Mouse (Mus musculus) lung, adult 18-20 months (tissue): ENCODE measurements around the gene B3gnt3.
A peak's percentile ranks its signal among the peaks of the same experiment; 100 is the strongest.
"Not testable (repeated sequence)": the region's sequence is repeated elsewhere in the genome, so short reads cannot be mapped to it uniquely, and the experiment has no call there.

Experiments used
- DNase-seq, 2 experiments: peaks; one replicate each; pipeline ENCODE4 v3.0.0; 2022; ENCODE audit warnings: mixed read lengths in 2 of 2

The B3gnt3 gene

GRCm38 (mm10) chr8:71709800-71710446 is 8.3 kb upstream of the B3gnt3 start:
- peak; percentile 74 to 80 for DNase-seq

GRCm38 (mm10) chr8:71709134-71709799 is 7.7 kb upstream of the B3gnt3 start:
- no peak for DNase-seq

GRCm38 (mm10) chr8:71707874-71708273 is 6.3 kb upstream of the B3gnt3 start:
- DNase-seq: no peak

- not testable (repeated sequence) for DNase-seq
Observed at GRCm38 (mm10) chr8:71703400-71703799, 1.8 kb upstream of the B3gnt3 start.

- DNase-seq: no peak
Observed at GRCm38 (mm10) chr8:71702923-71703322, 1.3 kb upstream of the B3gnt3 start.

- DNase-seq: no peak
Observed at GRCm38 (mm10) chr8:71702087-71702432, 471 bp upstream of the B3gnt3 start.

GRCm38 (mm10) chr8:71700493-71701269 is 908 bp downstream of the B3gnt3 start:
- DNase-seq: peak; percentile 58 to 64

- DNase-seq: not testable (repeated sequence)
Observed at GRCm38 (mm10) chr8:71695456-71695855, 6.1 kb downstream of the B3gnt3 start.

GRCm38 (mm10) chr8:71693166-71694041 is 8.2 kb downstream of the B3gnt3 start:
- DNase-seq: no peak

- no peak for DNase-seq
Observed at GRCm38 (mm10) chr8:71692509-71692908, 9.1 kb downstream of the B3gnt3 start.

- no peak for DNase-seq
Observed at GRCm38 (mm10) chr8:71689028-71689427, 12.6 kb downstream of the B3gnt3 start, which contains the start of gene Insl3. Insl3 (plus strand) TSS chr8:71689214.

GRCm38 (mm10) chr8:71687616-71688015 is 14.0 kb downstream of the B3gnt3 start:
- no peak for DNase-seq

- peak in 1 of 2 experiments; percentile 33 for DNase-seq
Observed at GRCm38 (mm10) chr8:71686143-71686734, 15.3 kb downstream of the B3gnt3 start.

GRCm38 (mm10) chr8:71685573-71685972 is 16.0 kb downstream of the B3gnt3 start:
- DNase-seq: no peak

GRCm38 (mm10) chr8:71684701-71685100 is 16.9 kb downstream of the B3gnt3 start:
- DNase-seq: no peak

- DNase-seq: no peak
Observed at GRCm38 (mm10) chr8:71682832-71683231, 18.8 kb downstream of the B3gnt3 start.

GRCm38 (mm10) chr8:71681369-71681915 is 20.1 kb downstream of the B3gnt3 start:
- no peak for DNase-seq

GRCm38 (mm10) chr8:71680471-71680870 is 21.1 kb downstream of the B3gnt3 start:
- peak in 1 of 2 experiments; percentile 30 for DNase-seq

- DNase-seq: no peak
Observed at GRCm38 (mm10) chr8:71679550-71680168, 21.9 kb downstream of the B3gnt3 start.

GRCm38 (mm10) chr8:71679116-71679515 is 22.5 kb downstream of the B3gnt3 start:
- DNase-seq: no peak

GRCm38 (mm10) chr8:71678216-71678615 is 23.4 kb downstream of the B3gnt3 start:
- no peak for DNase-seq
